Mouse (Mus musculus) CH12.LX (cell line): ENCODE results near the gene Fbxl15. TPM values are rescaled to one million over a fixed set of nuclear protein-coding genes. Genes with fewer than 3 reads are reported as not detected.

ENCODE experiments used
- DNase-seq: peaks from one replicate; pipeline ENCODE4 v3.0.0-alpha.2; 2013; ENCODE audit errors: extremely low read depth
- H3K27ac ChIP-seq: 2 replicates; pipeline ENCODE4 v1.5.1; 2012; ENCODE audit warnings: low read depth, mild to moderate bottlenecking, control low read depth, moderate library complexity; ENCODE audit not compliant: insufficient read depth
- H3K27me3 ChIP-seq: replicated peaks from 2 replicates; pipeline ENCODE3; 2012; ENCODE audit warnings: inconsistent platforms
- H3K36me3 ChIP-seq, 2 experiments: replicated peaks in 1 of 2; 2 replicates each; pipeline versions ENCODE3 to v1.6.1; 2012; ENCODE audit warnings: inconsistent platforms in 1 of 2, low read length in 1 of 2, mild to moderate bottlenecking in 1 of 2, mixed read lengths in 1 of 2, moderate library complexity in 1 of 2; ENCODE audit not compliant: control insufficient read depth in 1 of 2, insufficient read depth in 1 of 2
- H3K4me1 ChIP-seq, 2 experiments: 2 replicates each; pipeline ENCODE4 v1.6.1; 2012; ENCODE audit warnings: inconsistent platforms in 1 of 2, moderate library complexity in 1 of 2; ENCODE audit not compliant: insufficient read depth in 2 of 2, control insufficient read depth in 1 of 2
- H3K4me2 ChIP-seq: 2 replicates; pipeline ENCODE4 v1.6.1; 2012; ENCODE audit warnings: low read depth, mild to moderate bottlenecking, control low read depth; ENCODE audit not compliant: poor library complexity, insufficient read depth, severe bottlenecking
- H3K4me3 ChIP-seq, 3 experiments: fragments of 150-350 bp in 1 of 3; sonication (generic) in 1 of 3; replicated peaks in 1 of 3; 2 replicates each; pipeline versions ENCODE3 to v1.5.1; 2011 to 2012; ENCODE audit warnings: low read depth in 2 of 3, low read length in 2 of 3, mild to moderate bottlenecking in 2 of 3, moderate library complexity in 2 of 3, control low read depth in 1 of 3, improper control_type of control experiment in 1 of 3, inconsistent platforms in 1 of 3, mixed read lengths in 1 of 3; ENCODE audit not compliant: poor library complexity in 1 of 3
- H3K79me2 ChIP-seq: replicated peaks from 2 replicates; pipeline ENCODE4 v1.6.1; 2012; ENCODE audit warnings: mild to moderate bottlenecking, moderate library complexity; ENCODE audit not compliant: control insufficient read depth, poor library complexity, insufficient read depth, severe bottlenecking; ENCODE audit errors: extremely low read depth
- H3K9ac ChIP-seq: 2 replicates; pipeline ENCODE4 v1.6.1; 2012; ENCODE audit warnings: low read depth, mild to moderate bottlenecking, control low read depth, moderate library complexity; ENCODE audit not compliant: insufficient read depth
- H3K9me3 ChIP-seq: replicated peaks from 2 replicates; pipeline ENCODE3; 2012; ENCODE audit warnings: low read length, inconsistent platforms, mixed read lengths
- BHLHE40 ChIP-seq: IDR thresholded peaks from 2 replicates; pipeline ENCODE4 v1.6.1; 2011; ENCODE audit warnings: mild to moderate bottlenecking, low read depth, low read length, improper control_type of control experiment
- CHD2 ChIP-seq: IDR thresholded peaks from 2 replicates; pipeline ENCODE4 v1.6.1; 2011; ENCODE audit warnings: low read length, improper control_type of control experiment
- CTCF ChIP-seq, 2 experiments: IDR thresholded peaks in 1 of 2; conservative IDR thresholded peaks in 1 of 2; 2 replicates each; pipeline ENCODE4 v1.5.1; 2011 to 2012; ENCODE audit warnings: low read depth in 2 of 2, low read length in 2 of 2, improper control_type of control experiment in 1 of 2, inconsistent platforms in 1 of 2, mild to moderate bottlenecking in 1 of 2, moderate library complexity in 1 of 2
- ELF1 ChIP-seq: IDR thresholded peaks from 2 replicates; pipeline ENCODE4 v1.6.1; 2014; ENCODE audit warnings: low read depth, mild to moderate bottlenecking, inconsistent platforms, low read length, improper control_type of control experiment
- HCFC1 ChIP-seq: IDR thresholded peaks from 2 replicates; pipeline ENCODE4 v1.6.1; 2012; ENCODE audit warnings: low read depth, mild to moderate bottlenecking, inconsistent platforms, low read length, improper control_type of control experiment
- IRF4 ChIP-seq: IDR thresholded peaks from 2 replicates; pipeline ENCODE4 v1.6.1; 2014; ENCODE audit warnings: low read depth, mild to moderate bottlenecking, inconsistent platforms, low read length, improper control_type of control experiment
- JUN ChIP-seq: IDR thresholded peaks from 2 replicates; pipeline ENCODE4 v1.6.1; 2011; ENCODE audit warnings: low read depth, mild to moderate bottlenecking, low read length, improper control_type of control experiment, moderate library complexity; ENCODE audit not compliant: insufficient read depth
- KAT2A ChIP-seq: IDR thresholded peaks from 2 replicates; pipeline ENCODE4 v1.6.1; 2012; ENCODE audit warnings: low read length, improper control_type of control experiment, inconsistent platforms; ENCODE audit not compliant: insufficient replicate concordance
- MAX ChIP-seq: IDR thresholded peaks from 2 replicates; pipeline ENCODE4 v1.6.1; 2011; ENCODE audit warnings: low read length, improper control_type of control experiment
- MAZ ChIP-seq: IDR thresholded peaks from 2 replicates; pipeline ENCODE4 v1.6.1; 2012; ENCODE audit warnings: low read depth, mild to moderate bottlenecking, inconsistent platforms, low read length, improper control_type of control experiment, moderate library complexity
- MEF2A ChIP-seq: IDR thresholded peaks from 2 replicates; pipeline ENCODE4 v1.6.1; 2014; ENCODE audit warnings: low read depth, mild to moderate bottlenecking, inconsistent platforms, low read length, improper control_type of control experiment, borderline replicate concordance
- MYC ChIP-seq: IDR thresholded peaks from 2 replicates; pipeline ENCODE4 v1.6.1; 2011; ENCODE audit warnings: low read depth, mild to moderate bottlenecking, improper control_type of control experiment, low read length
- NELFE ChIP-seq: IDR thresholded peaks from 2 replicates; pipeline ENCODE4 v1.6.1; 2011; ENCODE audit warnings: low read depth, low read length, improper control_type of control experiment
- NRF1 ChIP-seq: IDR thresholded peaks from 2 replicates; pipeline ENCODE4 v1.6.1; 2014; ENCODE audit warnings: low read depth, mild to moderate bottlenecking, inconsistent platforms, low read length, improper control_type of control experiment, moderate library complexity
- PAX5 ChIP-seq: IDR thresholded peaks from 2 replicates; pipeline ENCODE4 v1.6.1; 2012; ENCODE audit warnings: low read length, inconsistent platforms, mixed read lengths
- POLR2A ChIP-seq: IDR thresholded peaks from 2 replicates; pipeline ENCODE4 v1.6.1; 2011; ENCODE audit warnings: low read depth, mild to moderate bottlenecking, improper control_type of control experiment, low read length
- RCOR1 ChIP-seq: conservative IDR thresholded peaks from 2 replicates; pipeline ENCODE4 v1.6.1; 2012; ENCODE audit warnings: low read depth, mild to moderate bottlenecking, inconsistent platforms, low read length, improper control_type of control experiment
- SMC3 ChIP-seq: IDR thresholded peaks from 2 replicates; pipeline ENCODE4 v1.6.1; 2011; ENCODE audit warnings: low read depth, low read length, improper control_type of control experiment
- TBP ChIP-seq: conservative IDR thresholded peaks from 2 replicates; pipeline ENCODE4 v1.6.1; 2011; ENCODE audit warnings: low read depth, low read length, improper control_type of control experiment
- TCF12 ChIP-seq: IDR thresholded peaks from 2 replicates; pipeline ENCODE4 v1.6.1; 2014; ENCODE audit warnings: low read depth, mild to moderate bottlenecking, inconsistent platforms, low read length, improper control_type of control experiment
- UBTF ChIP-seq: IDR thresholded peaks from 2 replicates; pipeline ENCODE4 v1.6.1; 2012; ENCODE audit warnings: low read depth, mild to moderate bottlenecking, inconsistent platforms, low read length, improper control_type of control experiment, moderate library complexity
- USF1 ChIP-seq: IDR thresholded peaks from 2 replicates; pipeline ENCODE4 v1.6.1; 2014; ENCODE audit warnings: low read depth, mild to moderate bottlenecking, inconsistent platforms, low read length, improper control_type of control experiment
- USF2 ChIP-seq: conservative IDR thresholded peaks from 2 replicates; pipeline ENCODE4 v1.6.1; 2011; ENCODE audit warnings: low read depth, low read length, improper control_type of control experiment
- ZMIZ1 ChIP-seq: IDR thresholded peaks from 2 replicates; pipeline ENCODE4 v1.6.1; 2012; ENCODE audit warnings: low read depth, mild to moderate bottlenecking, inconsistent platforms, low read length, improper control_type of control experiment
- dilution Hi-C: fragments of 300-500 bp; cut with MboI; formaldehyde crosslinking; loops from 2 replicates; pipeline ENCODE4 v1.14.3; 2020; ENCODE audit warnings: low sequenced_read_pairs; ENCODE audit not compliant: extremely low pct_unique_long_range_greater_than_20kb, extremely low pct_ligation_motif_present
- in situ Hi-C: fragments of 300-500 bp; cut with MboI; formaldehyde crosslinking; loops from 3 replicates; pipeline ENCODE4 v1.14.3; 2019; ENCODE audit warnings: low sequenced_read_pairs, low pct_ligation_motif_present, low pct_unique_long_range_greater_than_20kb, mixed read lengths
- polyA plus RNA-seq: library from polyadenylated mRNA; unstranded; fragments of >175 nt; gene quantifications from 2 replicates; pipeline ENCODE4 v1.2.1, GENCODE M21; 2012; ENCODE audit warnings: low read depth; ENCODE audit not compliant: insufficient read length
- total RNA-seq, 2 experiments: library from RNA; depleted of rRNA; stranded (reverse); fragments of 300-350 nt in 1 of 2; fragments of >200 nt in 1 of 2; gene quantifications; 2 replicates each; pipeline ENCODE4 v1.2.3; 2012 to 2014

Gene Fbxl15
- total and polyA plus RNA-seq, 3 experiments: 7.6 to 9.9 (median 9.4) TPM

DNA sequence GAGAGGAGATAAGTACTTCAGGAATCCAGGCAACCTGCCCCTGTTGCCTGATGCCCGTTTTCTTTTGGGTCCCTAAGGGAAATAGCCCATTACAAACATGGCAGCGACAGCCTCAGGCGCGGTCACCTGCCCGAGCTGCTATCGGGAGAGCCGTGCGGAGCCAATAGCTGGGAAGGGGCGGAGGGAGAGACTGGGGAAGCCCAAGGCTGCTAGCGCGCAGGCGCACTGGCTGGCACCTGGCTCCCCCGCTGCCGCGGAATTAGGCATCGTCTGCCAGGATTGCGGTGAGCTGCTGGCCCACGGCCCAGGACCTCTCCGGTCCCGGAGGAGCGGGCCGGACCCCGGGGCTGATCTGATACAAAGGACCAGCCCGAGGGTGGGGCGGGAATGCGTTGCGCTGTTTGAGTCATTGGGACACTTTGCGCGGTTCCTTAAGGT, 28.7 kb downstream of the Fbxl15 start:
- H3K27me3 ChIP-seq: no peaks in the 10 kb centered on the region
- H3K9ac ChIP-seq: peak overlapping the region; percentile 69
- no peak overlapping the region for H3K27ac ChIP-seq
- peaks cover 3 to 19% of the 10 kb centered on the region in 2 experiments; a peak in 3 of 4 replicates for H3K4me1 ChIP-seq
- H3K9me3 ChIP-seq: no peaks in the 10 kb centered on the region
- dilution Hi-C loops: no loop called here
- TF ChIP-seq TBP (0 out of 2 replicates have a peak, but pooled peaks have one; percentile 48), ZMIZ1 (peak; percentile 71; the same call in 1 of the 2 replicates), MEF2A (peak; percentile 29; the same call in 1 of the 2 replicates), ELF1 (peak; percentile 70), USF1 (peak; percentile 89), KAT2A (peak; percentile 77; the same call in 1 of the 2 replicates), IRF4 (peak; percentile 39; the same call in 1 of the 2 replicates), NRF1 (peak; percentile 93), TCF12 (peak; percentile 71), JUN (no peak), MAZ (peak; percentile 66; the same call in 1 of the 2 replicates), NELFE (peak; percentile 80), POLR2A (peak; percentile 75), PAX5 (no peak), RCOR1 (no peak; the same call in 1 of the 2 replicates), MYC (peak; percentile 28; the same call in 1 of the 2 replicates), BHLHE40 (peak; percentile 85), USF2 (peak; percentile 72), SMC3 (no peak), CHD2 (peak; percentile 95), MAX (peak; percentile 46; the same call in 1 of the 2 replicates), HCFC1 (peak; percentile 96), UBTF (no peak), CTCF (conservative IDR thresholded peaks at IDR 0.05 in 1 of 2, IDR thresholded peaks at IDR 0.05 in 1 of 2; ENCODE audit: low read depth in 2 of 2, low read length in 2 of 2) (no peak)
- peak overlapping the region; percentile 85 for H3K4me2 ChIP-seq
- peaks cover 0 to 11% of the 10 kb centered on the region in 2 experiments for H3K36me3 ChIP-seq
- in situ Hi-C loops: loop anchor here (5.0 kb wide), 1 partner anchor 36 kb away; no protein-coding TSS in a partner anchor
- peak overlapping the region; percentile 49 to 63 (median 60) for H3K4me3 ChIP-seq
- peak; percentile 91 for DNase-seq
- H3K79me2 ChIP-seq: no peaks in the 10 kb centered on the region
